Mouse (Mus musculus) midbrain, embryonic 10.5 days (tissue): ENCODE measurements around the gene Tssk4. TPM values are rescaled to one million over a fixed set of nuclear protein-coding genes. Genes with fewer than 3 reads are reported as not detected.

Experiments
- DNase-seq: peaks from one replicate; pipeline ENCODE4 v3.0.0-alpha.2; 2017; ENCODE audit warnings: low spot score
- H3K27ac ChIP-seq: fragments of 300-500 bp; sonication (generic); replicated peaks from 2 replicates; pipeline ENCODE4 v1.5.1; 2016; ENCODE audit warnings: mild to moderate bottlenecking
- H3K27me3 ChIP-seq: fragments of 300-500 bp; sonication (generic); 2 replicates; pipeline ENCODE4 v1.6.1; 2016; ENCODE audit warnings: low read depth, mild to moderate bottlenecking; ENCODE audit not compliant: poor library complexity, severe bottlenecking
- H3K36me3 ChIP-seq: fragments of 300-500 bp; sonication (generic); 2 replicates; pipeline ENCODE4 v1.6.1; 2016; ENCODE audit warnings: mild to moderate bottlenecking, moderate library complexity
- H3K4me1 ChIP-seq: fragments of 300-500 bp; sonication (generic); 2 replicates; pipeline ENCODE4 v1.6.1; 2016
- H3K4me3 ChIP-seq: fragments of 300-500 bp; sonication (generic); 2 replicates; pipeline ENCODE4 v1.5.1; 2016; ENCODE audit warnings: mild to moderate bottlenecking, moderate library complexity
- H3K9me3 ChIP-seq: fragments of 300-500 bp; sonication (generic); replicated peaks from 2 replicates; pipeline ENCODE4 v1.6.1; 2016; ENCODE audit warnings: mild to moderate bottlenecking
- WGBS: fragments of 180-500 bp; shearing (Covaris S2); methylation state at CpG from one replicate; pipeline ENCODE4 v1.1.7; 2016; 5-methylcytosine and 5-hydroxymethylcytosine counted together
- polyA plus RNA-seq: library from polyadenylated mRNA; unstranded; fragments of >200 nt; fragmentation: Nextera tagmentation; extraction: Ambion mirVana; gene quantifications from 2 replicates; pipeline ENCODE4 v1.2.1, GENCODE M21; 2016

The Tssk4 gene
- 0.75 and 0.79 TPM in 2 replicates for polyA plus RNA-seq

DNA sequence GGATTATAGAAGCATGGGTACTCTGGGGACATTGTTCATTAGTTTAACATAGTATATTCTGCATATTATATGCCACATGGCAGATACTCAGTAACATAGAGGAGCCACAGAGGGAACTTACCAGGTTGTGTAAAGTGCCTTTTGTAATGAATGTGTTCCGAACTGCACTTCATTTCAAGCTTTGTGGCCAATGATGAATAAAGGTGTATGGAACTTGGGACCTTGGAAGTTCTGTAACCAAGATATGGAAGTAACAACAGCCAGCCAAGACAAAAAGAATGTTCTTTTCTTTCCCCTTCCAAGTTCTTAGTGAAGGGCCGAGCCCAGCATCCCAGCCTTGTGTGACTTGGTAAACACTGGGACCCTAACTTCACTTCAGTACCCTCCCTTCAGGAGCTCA lies at the start of gene Tssk4:
Gene Tssk4 (plus strand): TSS at position 301 of the 400 bp plus-strand sequence.
- 91% methylated on average over 2 of the region's 2 CpGs for WGBS
- Histone ChIP-seq H3K27ac (no peak within 1 kb of the TSS), H3K4me3 (no peak within 1 kb of the TSS), H3K27me3 (no peaks in the 10 kb centered on the region), H3K36me3 (peaks cover 18% of the 10 kb centered on the region), H3K9me3 (no peaks in the 10 kb centered on the region), H3K4me1 (peaks cover 8% of the 10 kb centered on the region)
- no peak for DNase-seq

- no peak for DNase-seq
- no peaks in the 10 kb centered on the region for H3K27me3 ChIP-seq
- H3K27ac ChIP-seq = peak within 1 kb of the TSS; percentile 75
- H3K4me3 ChIP-seq = peak within 1 kb of the TSS; percentile 42
- H3K36me3 ChIP-seq = peaks cover 90% of the 10 kb centered on the region
- H3K9me3 ChIP-seq = no peaks in the 10 kb centered on the region
- WGBS = 92% methylated on average over 7 of the region's 7 CpGs
- peaks cover 14% of the 10 kb centered on the region for H3K4me1 ChIP-seq
These were observed 46.7 kb upstream of the Tssk4 start, which contains the start of gene Irf9 for GRCm38 (mm10) chr14:55603271-55603632. TSS of gene Irf9 (plus strand) at chr14:55603571.

- H3K4me3 ChIP-seq = peak overlapping the region; percentile 42
- H3K27ac ChIP-seq = peak overlapping the region; percentile 75
- H3K27me3 ChIP-seq = no peaks in the 10 kb centered on the region
- H3K9me3 ChIP-seq = no peaks in the 10 kb centered on the region
- H3K4me1 ChIP-seq = peaks cover 14% of the 10 kb centered on the region
- peaks cover 90% of the 10 kb centered on the region for H3K36me3 ChIP-seq
- peak; percentile 80 for DNase-seq
- 20% methylated on average over 19 of the region's 19 CpGs for WGBS
These were observed 46.1 kb upstream of the Tssk4 start for GRCm38 (mm10) chr14:55603633-55604576.

DNA sequence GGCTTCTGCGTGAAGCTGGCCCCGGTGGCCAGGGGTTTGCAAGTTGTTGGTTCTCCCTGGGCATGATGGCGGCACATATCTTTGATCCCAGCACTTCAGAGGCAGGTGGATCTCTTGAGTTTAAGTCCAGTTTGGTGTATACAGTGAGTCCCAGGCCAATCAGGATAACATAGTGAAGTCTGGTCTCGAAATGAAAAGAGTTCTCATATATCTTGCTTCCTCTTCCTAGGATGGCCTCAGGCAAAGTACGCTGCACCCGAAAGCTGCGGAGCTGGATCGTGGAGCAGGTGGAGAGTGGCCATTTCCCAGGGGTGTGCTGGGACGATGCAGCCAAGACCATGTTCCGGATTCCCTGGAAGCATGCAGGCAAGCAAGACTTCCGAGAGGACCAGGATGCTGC lies 45.2 kb upstream of the Tssk4 start:
- H3K36me3 ChIP-seq = peaks cover 90% of the 10 kb centered on the region

GRCm38 (mm10) chr14:55605743-55606459 lies 44.1 kb upstream of the Tssk4 start:
- H3K36me3 ChIP-seq = peaks cover 81% of the 10 kb centered on the region
- no peak for DNase-seq
- WGBS = 92% methylated on average over 16 of the region's 16 CpGs

More for the DNA sequence above, 45.2 kb upstream of the Tssk4 start:
- H3K27me3 ChIP-seq = no peaks in the 10 kb centered on the region
- WGBS = 89% methylated on average over 11 of the region's 11 CpGs
- H3K27ac ChIP-seq = no peak overlapping the region
- peaks cover 14% of the 10 kb centered on the region for H3K4me1 ChIP-seq
- H3K9me3 ChIP-seq = no peaks in the 10 kb centered on the region
- no peak for DNase-seq
- H3K4me3 ChIP-seq = no peak overlapping the region

GRCm38 (mm10) chr14:55608339-55608738 lies 41.6 kb upstream of the Tssk4 start:
- 96% methylated on average over 6 of the region's 6 CpGs for WGBS
- Histone ChIP-seq H3K4me1 (peaks cover 12% of the 10 kb centered on the region), H3K4me3 (no peak overlapping the region), H3K27me3 (no peaks in the 10 kb centered on the region), H3K9me3 (no peaks in the 10 kb centered on the region), H3K36me3 (peaks cover 57% of the 10 kb centered on the region), H3K27ac (no peak overlapping the region)
- DNase-seq = no peak

More at GRCm38 (mm10) chr14:55605743-55606459, 44.1 kb upstream of the Tssk4 start:
- Histone ChIP-seq H3K4me1 (peaks cover 14% of the 10 kb centered on the region), H3K9me3 (no peaks in the 10 kb centered on the region), H3K27ac (no peak overlapping the region), H3K4me3 (no peak overlapping the region), H3K27me3 (no peaks in the 10 kb centered on the region)

- H3K4me1 ChIP-seq = peaks cover 12% of the 10 kb centered on the region
These were observed 36.6 kb upstream of the Tssk4 start for GRCm38 (mm10) chr14:55613346-55613745.

DNA sequence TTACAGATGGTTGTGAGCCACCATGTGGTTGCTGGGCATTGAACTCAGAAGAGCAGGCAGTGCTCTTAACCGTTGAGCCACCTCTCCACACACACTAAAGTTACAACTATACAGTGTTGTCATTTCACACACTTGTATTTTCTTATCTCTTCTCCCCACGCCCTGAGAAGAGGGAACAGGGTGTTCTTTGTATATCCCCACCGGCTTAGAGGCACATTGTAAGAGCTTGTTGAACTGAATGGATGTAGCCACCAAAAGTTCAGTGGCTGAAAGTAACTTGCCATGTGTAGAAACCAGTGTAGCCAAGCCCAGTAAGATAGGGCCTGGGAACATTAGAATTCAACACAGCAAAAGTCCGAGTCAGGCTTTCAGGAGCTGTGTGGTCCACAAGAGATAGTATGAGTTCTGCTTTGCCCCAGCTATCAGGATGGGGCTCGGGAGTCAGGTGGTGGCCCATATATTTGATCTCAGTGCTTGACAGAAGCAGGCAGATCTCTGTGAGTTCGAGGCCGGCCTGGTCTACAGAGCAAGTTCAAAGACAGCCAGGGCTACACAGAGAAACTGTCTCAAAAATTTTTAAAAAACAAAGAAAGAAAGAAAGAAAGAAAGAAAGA lies 35.3 kb upstream of the Tssk4 start:
- H3K27ac ChIP-seq = no peak overlapping the region
- H3K27me3 ChIP-seq = peaks cover 6% of the 10 kb centered on the region
- H3K4me1 ChIP-seq = peaks cover 18% of the 10 kb centered on the region
- peaks cover 3% of the 10 kb centered on the region for H3K36me3 ChIP-seq
- no peak overlapping the region for H3K4me3 ChIP-seq
- WGBS = 85% methylated on average over 7 of the region's 7 CpGs
- DNase-seq = no peak
- no peaks in the 10 kb centered on the region for H3K9me3 ChIP-seq

More at GRCm38 (mm10) chr14:55613346-55613745, 36.6 kb upstream of the Tssk4 start:
- DNase-seq = no peak
- no peak overlapping the region for H3K27ac ChIP-seq
- peaks cover 16% of the 10 kb centered on the region for H3K36me3 ChIP-seq
- peaks cover 1% of the 10 kb centered on the region for H3K27me3 ChIP-seq
- no peak overlapping the region for H3K4me3 ChIP-seq
- H3K9me3 ChIP-seq = no peaks in the 10 kb centered on the region
- 76% methylated on average over 6 of the region's 6 CpGs for WGBS

DNA sequence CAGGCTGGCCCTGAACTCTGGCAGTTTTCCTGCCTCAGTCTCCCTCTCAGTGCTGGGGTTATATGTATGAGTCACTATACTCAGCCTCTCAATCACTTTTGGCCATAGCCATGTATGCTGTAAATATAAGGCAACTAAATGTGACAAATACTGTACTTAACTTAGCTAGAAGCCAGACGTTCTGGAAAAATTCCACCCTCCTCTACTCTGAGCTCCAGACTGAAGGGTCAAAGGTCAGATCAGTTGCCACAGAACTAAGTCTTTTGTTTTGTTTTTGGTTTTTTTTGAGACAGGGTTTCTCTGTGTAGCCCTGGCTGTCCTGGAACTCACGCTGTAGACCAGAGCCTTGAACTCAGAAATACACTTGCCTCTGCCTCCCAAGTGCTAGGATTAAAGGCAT lies 34.1 kb upstream of the Tssk4 start:
- Histone ChIP-seq H3K9me3 (no peaks in the 10 kb centered on the region), H3K27me3 (peaks cover 6% of the 10 kb centered on the region), H3K36me3 (no peaks in the 10 kb centered on the region), H3K4me1 (peaks cover 18% of the 10 kb centered on the region), H3K27ac (no peak overlapping the region), H3K4me3 (no peak overlapping the region)
- no peak for DNase-seq
- 38% methylated on average over 2 of the region's 2 CpGs for WGBS

GRCm38 (mm10) chr14:55616844-55617243 lies 33.1 kb upstream of the Tssk4 start:
- DNase-seq = no peak
- Histone ChIP-seq H3K27ac (no peak overlapping the region), H3K4me3 (no peak overlapping the region), H3K27me3 (peaks cover 6% of the 10 kb centered on the region), H3K36me3 (no peaks in the 10 kb centered on the region), H3K9me3 (no peaks in the 10 kb centered on the region), H3K4me1 (peaks cover 18% of the 10 kb centered on the region)
- WGBS = 92% methylated on average over 2 of the region's 2 CpGs

GRCm38 (mm10) chr14:55617822-55618221 lies 32.2 kb upstream of the Tssk4 start, which contains the start of gene Rec8:
TSS of gene Rec8 (plus strand) at chr14:55618037.
- Histone ChIP-seq H3K9me3 (no peaks in the 10 kb centered on the region), H3K4me1 (peaks cover 18% of the 10 kb centered on the region), H3K36me3 (no peaks in the 10 kb centered on the region), H3K4me3 (peak within 1 kb of the TSS; percentile 38), H3K27ac (no peak within 1 kb of the TSS; the same call in 1 of the 2 replicates), H3K27me3 (peaks cover 6% of the 10 kb centered on the region)
- DNase-seq = peak; percentile 43
- WGBS = 18% methylated on average over 21 of the region's 21 CpGs

GRCm38 (mm10) chr14:55618486-55619195 lies 31.3 kb upstream of the Tssk4 start:
- Histone ChIP-seq H3K36me3 (0 out of 2 replicates have a peak, but pooled peaks cover under 1% of the 10 kb centered on the region), H3K9me3 (no peaks in the 10 kb centered on the region), H3K4me3 (peak overlapping the region; percentile 38), H3K4me1 (peaks cover 18% of the 10 kb centered on the region), H3K27ac (no peak overlapping the region; the same call in 1 of the 2 replicates), H3K27me3 (peaks cover 6% of the 10 kb centered on the region)
- 60% methylated on average over 22 of the region's 22 CpGs for WGBS
- DNase-seq = no peak
